Mouse (Mus musculus): ENCODE results near the gene Skil.

DNA sequence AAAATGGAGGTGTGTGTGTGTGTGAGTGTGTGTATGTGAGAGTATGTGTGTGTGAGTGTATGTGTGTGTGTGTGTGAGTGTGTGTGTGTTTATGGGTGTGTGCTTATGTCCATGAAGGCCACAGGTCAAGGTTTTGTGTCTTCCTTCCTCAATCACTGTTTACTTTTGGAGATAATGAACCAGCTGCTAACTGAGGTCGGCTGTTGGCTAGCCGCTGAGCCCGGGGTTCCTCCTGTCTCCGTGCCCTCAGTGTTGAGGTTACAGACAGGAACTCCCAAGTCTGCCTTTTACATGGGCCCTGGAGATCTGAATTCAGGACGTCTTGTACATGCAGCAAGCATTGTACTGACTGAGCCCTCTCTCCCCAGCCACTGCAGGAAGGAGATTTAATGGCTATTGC is 38.8 kb downstream of the Skil start:
- TF ChIP-seq CTCF (IDR thresholded peaks at IDR 0.05; ENCODE audit: low read depth, low read length): no peak
- no peak for TF ChIP-seq POLR2A (IDR thresholded peaks at IDR 0.05; ENCODE audit: extremely low read depth, insufficient read depth, low read length)

Measured in liver, adult 2 months (tissue).